Mouse (Mus musculus) bone marrow macrophage, adult 2 months (primary cell): Measurements from ENCODE around the gene 1110004F10Rik.

Source experiments
- CTCF ChIP-seq: IDR thresholded peaks from 2 replicates; pipeline ENCODE4 v1.5.1; 2012; ENCODE audit warnings: low read depth, mild to moderate bottlenecking, low read length, moderate library complexity
- POLR2A ChIP-seq: IDR thresholded peaks from 2 replicates; pipeline ENCODE4 v1.6.1; 2012; ENCODE audit warnings: mild to moderate bottlenecking, low read depth, low read length, borderline replicate concordance

- TF ChIP-seq CTCF (no peak), POLR2A (no peak)
Observed at GRCm38 (mm10) chr7:116111546-116111945, 72.3 kb downstream of the 1110004F10Rik start.
